Mouse (Mus musculus): ENCODE measurements around the gene Bag5.

Bag5 gene

DNA sequence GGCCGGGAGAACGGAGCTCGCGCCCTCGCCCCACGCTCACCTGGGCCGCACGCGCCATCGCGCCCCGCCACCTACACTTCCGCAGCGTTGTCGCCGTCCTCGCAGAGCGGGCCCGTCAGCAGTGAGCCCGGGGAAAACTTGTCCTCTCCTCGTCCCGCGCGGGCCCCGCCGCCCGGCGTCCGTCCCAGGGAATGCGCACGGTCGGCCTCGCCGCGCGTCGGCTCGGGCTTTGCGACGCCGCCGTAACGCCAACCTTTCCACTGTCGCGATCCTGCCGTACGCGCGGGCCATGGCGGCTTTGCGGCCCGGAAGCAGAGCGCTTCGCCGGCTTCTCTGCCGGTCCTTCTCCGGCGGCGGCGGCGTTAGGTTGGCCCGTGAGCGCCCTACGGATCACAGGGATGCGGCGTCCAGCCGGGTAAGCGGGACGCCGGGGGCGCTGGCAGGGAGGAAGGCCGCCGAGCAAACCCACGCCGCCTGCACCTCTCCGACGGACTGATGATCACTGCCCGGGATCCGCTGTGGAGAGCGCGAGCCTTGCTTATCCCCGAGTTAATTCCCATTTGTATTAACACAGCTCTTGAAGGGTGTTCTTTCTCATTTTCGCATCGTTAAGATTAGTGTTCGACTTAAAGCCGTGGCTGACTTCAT lies at the start of gene Bag5, which contains the start of gene Apopt1:
TSS of gene Bag5 (minus strand) at position 254 of the 648 bp plus-strand sequence.
TSS of gene Apopt1 (plus strand) at position 258 of the 648 bp plus-strand sequence.
- DNase-seq (ENCODE audit: low read depth, low spot score): peak; percentile 72

DNA sequence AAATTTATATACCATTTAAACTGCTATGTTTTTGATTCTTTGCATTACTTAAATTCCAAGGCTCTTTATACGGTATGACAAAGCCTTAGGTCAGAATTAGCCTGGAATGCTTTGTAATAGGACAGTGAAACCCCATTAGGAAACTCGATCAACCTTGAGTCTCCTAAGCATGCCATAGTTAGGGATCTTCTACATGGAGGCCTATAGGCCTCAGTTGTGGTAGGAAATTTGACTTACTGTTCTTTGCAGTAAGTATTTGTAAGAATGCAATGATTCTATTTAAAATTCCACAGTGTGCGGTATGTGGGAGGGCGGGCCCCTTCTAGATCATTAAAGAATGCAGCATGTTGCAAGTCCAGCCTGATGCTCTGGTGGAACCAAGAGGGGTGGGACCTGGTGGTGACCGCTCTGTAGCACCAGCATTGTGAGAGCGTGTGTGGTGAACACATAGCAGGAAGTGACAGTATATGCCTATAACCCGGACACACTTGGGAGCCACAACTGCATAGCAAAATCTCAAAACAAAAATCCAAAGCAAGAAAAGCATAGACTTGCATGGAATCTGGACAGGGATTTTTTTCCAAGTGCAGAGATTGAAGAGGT lies 47.4 kb upstream of the Bag5 start:
- DNase-seq (ENCODE audit: low read depth, low spot score): no peak

DNA sequence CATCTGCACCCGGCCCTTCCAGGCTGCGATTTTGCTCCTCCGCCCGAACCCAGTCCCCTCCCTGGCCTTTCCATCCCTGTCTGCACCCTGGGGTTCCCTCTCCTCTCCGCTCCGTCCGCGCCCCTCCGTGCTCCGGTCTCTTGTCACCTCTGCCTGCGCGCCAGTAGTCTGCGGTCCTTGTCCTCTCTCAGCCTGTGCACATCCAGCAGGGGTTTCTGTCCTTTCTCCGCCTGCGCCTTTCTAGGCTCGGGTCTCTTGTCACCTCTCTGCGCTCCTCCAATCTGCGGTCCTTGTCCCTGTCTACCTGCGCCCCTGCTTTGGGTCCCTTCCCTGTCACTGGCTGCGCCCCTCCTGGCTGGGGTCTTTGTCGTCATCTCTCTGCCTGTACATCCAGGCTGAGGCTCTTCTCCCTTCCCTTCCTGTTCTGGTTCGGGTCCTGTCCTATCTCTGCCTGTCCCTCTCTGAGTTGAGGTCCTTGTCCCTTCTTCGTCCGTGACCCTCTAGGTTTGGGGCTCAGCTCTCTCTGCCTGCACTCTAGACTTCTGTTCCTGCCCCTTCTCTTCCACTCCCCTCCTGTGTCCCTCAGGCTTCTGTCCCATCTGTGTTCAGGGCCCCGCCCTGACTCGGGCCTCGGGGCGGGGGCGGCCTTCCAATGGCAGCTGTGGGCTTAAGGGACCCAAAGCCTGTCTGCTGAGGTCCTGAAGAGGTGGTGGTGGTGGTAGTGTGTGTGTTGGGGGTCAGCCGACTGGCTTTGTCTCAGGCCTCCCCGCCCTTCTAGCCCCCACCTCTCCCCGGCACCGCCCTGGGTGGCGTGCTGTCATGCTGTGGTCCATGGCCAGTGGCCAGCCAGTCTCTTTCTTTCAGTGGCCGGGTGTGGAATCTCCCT lies 46.4 kb upstream of the Bag5 start:
- no peak for DNase-seq (ENCODE audit: low read depth, low spot score)

DNA sequence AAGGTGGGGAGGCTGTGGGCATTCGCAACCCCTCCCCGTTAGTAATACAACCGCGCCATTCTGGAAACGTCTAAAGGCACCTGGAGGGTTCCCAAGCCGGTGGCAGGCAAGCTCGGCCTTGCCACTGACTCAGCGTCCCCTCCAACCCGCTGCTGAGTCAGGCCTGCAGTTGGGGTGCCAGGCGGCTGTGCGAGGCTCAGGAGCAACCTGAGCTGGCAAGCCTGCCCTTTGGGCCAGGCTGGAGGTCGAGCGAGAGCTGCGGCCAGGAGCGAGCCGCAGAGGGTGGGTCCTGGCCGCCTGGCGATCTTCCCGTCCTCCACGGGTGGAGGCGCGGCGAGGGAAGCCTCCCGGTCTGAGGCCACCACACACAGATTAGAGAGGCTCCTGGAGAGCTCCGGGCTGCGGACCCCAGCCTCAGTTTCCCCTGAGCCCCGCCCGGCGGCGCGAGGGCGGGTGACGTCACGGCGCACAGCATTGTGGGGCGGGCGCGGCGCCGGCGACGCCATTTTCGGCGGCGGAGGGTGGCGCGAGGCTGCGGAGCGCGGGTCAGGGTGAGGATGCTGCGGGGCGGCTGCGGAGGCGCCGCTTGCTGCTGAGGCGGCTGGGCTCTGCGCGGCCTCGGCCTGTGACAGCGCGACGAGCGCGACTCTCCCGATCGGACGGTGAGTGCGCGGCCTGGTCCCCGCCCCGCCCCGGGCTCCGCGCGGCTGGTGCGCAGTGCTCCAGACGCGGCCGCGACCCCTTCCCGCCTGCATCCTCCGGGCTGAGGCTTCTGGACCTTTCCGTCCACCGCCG lies 45.5 kb upstream of the Bag5 start, which contains the start of gene Klc1:
TSS of gene Klc1 (plus strand) at position 469 of the 795 bp plus-strand sequence.
- DNase-seq (ENCODE audit: low read depth, low spot score): no peak

DNA sequence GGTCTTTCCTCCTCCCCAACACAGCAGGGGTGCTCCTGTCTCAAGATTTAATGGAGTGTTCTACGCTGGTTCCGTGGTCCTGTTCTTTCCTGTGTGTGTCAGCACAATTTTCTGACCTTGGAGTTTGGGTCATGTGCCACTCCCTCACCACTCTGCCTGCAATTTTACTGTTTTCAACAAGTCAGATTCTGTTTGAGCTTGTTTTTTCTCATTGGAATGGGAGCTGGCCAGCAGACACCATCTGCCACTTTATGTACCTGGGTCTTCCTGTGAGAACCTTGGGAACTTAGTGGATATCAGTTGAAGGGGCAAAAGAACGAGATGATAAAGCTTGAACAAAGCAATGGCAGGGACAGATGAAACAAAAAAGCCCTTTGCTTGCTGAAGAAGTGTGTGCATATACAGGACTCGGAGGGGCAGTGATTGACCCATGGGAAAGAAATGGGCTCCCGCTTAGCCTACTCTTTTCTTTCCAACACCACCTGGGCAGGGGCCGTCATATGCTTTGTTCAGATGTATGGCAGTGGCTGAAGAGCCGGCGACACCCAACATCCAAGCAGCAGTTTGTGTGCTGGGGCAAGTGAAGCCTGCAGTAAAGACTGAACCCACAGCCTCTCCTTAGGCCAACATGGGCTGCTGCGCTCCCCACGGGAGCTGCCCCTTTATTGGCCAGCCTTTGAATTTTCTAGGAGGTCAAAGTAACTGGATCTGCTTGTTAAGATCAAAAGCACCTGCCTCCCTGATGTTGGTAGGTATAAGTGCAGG lies 44.7 kb upstream of the Bag5 start:
- DNase-seq (ENCODE audit: low read depth, low spot score): no peak

- DNase-seq (ENCODE audit: low read depth, low spot score): no peak
Observed at GRCm38 (mm10) chr12:111756698-111757082, 43.6 kb upstream of the Bag5 start.

DNA sequence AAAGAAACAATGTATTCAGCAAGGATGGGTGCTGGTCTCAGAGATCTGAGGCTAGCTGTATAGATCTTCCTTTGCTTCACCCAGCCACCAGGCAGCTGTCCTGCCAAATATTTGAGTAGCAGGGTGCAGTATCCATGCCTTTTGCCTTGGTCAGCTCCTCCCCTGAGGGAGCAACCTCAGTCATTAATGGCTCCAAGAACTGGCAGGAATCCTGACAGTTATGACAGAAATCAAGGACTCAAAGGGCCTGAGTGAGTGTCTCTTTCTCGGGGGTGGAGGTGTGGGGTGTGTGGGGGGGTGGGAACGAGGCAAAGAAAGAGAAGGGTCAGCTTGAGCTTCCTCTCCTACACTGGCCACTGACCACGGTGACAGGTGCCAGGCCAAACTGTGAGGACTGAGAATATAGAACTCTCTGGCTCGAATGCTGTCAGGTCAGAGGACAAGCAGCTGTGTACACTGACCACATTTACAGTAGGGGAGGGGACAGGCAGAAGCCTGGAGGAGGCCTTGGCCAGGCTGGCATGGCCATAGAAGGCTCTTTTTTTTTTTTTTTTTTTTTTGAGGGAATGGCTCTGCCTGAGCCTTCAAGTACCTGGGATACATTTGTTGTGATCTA lies 43.1 kb upstream of the Bag5 start:
- DNase-seq (ENCODE audit: low read depth, low spot score): no peak

GRCm38 (mm10) chr12:111755231-111755630 lies 42.2 kb upstream of the Bag5 start:
- DNase-seq (ENCODE audit: low read depth, low spot score): no peak

- DNase-seq (ENCODE audit: low read depth, low spot score): no peak
Observed at GRCm38 (mm10) chr12:111754710-111755109, 41.7 kb upstream of the Bag5 start.

GRCm38 (mm10) chr12:111753347-111753746 lies 40.3 kb upstream of the Bag5 start:
- DNase-seq (ENCODE audit: low read depth, low spot score): no peak

GRCm38 (mm10) chr12:111752491-111752890 lies 39.4 kb upstream of the Bag5 start:
- DNase-seq (ENCODE audit: low read depth, low spot score): no peak

DNA sequence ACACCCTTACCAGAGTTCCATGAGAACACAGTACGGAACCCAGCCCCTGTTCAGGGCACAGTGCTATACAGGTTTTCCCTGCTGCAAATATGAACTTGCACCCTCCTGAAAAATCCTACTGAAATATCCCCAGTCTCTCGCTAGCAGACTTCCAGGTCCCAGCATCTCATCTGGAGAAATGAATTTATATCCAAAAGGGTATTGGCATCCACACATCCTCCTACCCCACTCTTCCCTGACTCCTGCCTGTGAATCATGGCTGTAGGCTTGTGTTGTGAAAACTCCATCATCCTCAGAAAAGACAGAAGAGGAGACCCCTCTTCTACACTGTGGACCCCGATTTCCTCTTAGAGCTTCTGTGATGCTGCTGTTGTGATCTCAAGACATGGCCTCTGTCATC lies 37.7 kb upstream of the Bag5 start:
- DNase-seq (ENCODE audit: low read depth, low spot score): no peak

DNA sequence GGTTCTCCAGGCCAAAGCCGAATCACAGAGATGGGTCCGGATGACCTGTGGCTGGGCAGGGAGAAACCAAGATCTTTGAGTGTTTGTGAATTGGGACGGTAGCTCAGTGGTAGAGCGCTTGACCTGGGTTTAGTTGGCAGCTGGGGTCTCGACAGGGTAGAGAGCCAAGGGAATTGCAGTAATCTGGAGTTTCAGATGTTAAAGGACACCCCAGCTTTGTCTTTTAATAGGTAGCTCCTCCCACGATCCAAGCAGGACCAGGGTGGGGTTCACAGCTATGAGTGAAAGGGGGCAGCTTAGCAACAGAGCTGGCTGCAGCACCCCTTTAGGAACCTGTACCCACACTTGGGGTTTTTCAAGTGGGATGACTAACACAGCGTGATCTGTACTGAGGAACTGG lies 34.4 kb upstream of the Bag5 start:
- DNase-seq (ENCODE audit: low read depth, low spot score): no peak

- no peak for DNase-seq (ENCODE audit: low read depth, low spot score)
Observed at GRCm38 (mm10) chr12:111746091-111746490, 33.0 kb upstream of the Bag5 start.

DNA sequence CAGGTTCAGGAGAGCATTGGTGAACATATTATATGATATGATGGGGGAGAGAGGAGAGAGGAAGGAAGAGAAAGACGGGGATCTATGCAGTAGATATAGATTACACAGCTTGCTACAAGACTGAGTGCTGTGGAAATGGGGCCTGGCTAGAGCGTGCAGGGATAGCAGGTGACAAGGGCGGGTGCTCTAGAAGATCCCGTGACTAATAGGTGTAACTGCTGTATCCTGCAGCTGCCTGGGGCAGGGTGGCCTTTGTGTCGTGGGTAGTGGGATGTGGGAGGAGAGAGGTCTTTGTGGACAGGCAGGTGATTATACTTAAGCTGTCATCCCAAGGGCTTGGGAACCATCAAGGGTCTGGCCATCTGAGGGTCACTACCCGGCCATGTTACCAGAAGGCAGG lies 32.2 kb upstream of the Bag5 start:
- DNase-seq (ENCODE audit: low read depth, low spot score): no peak

- DNase-seq (ENCODE audit: low read depth, low spot score): no peak
Observed at GRCm38 (mm10) chr12:111743981-111744423, 30.9 kb upstream of the Bag5 start.

DNA sequence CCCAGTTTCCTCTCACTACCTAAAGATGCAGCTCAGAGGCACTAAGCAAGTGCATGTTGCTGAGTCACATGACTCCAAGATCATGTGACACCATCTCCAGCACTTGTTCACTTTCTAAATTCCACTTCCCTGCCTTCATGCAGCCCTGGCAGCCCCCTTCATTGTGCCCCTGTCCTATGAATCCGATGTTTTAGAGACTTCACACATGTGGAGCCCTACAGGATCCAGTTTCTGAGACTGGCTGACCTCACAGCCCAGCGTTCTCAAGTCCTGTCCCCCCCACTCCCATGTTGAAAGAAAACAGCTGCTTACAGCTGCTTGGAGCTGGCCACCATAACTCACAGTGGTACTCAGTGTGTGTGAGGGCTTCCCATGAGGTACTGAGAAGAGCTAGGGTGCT lies 30.4 kb upstream of the Bag5 start:
- DNase-seq (ENCODE audit: low read depth, low spot score): no peak

DNA sequence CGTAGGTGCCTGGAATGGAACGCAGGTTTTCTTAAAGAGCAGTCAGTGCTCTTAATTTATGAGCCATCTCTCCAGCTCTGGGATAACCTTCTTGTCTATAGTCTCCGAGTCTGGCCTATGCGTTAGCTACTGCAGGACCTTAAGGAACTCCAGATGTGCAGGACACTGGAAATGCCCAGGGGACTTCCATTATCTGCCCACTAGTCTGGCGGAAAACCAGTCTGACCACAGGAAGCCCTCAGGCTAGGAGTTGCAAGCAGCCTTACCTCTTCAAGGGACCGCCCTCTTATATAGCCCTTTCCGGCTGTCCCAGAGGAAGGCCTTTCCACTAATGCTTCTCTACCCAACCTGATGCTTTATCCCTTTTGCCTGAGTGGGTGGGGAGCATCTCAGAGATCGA lies 28.3 kb upstream of the Bag5 start:
- no peak for DNase-seq (ENCODE audit: low read depth, low spot score)

DNA sequence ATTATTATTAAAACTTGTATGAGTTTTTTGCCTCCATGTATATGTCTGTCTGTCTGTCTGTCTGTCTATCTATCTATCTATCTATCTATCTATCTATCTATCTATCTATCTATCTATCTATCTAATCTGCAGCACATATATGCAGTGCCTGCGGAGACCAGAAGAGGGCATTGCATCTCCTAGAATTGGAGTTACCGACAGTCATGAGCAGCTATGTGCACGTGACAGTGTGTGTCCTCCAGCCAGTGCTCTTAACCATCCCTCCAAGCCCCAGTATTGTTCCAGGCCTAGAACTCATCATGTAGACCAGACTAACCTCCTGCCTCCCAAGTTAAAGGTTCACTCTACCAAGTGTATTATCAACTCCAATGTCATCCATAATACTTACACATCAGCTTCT lies 25.7 kb upstream of the Bag5 start:
- DNase-seq (ENCODE audit: low read depth, low spot score): peak; percentile 54

- DNase-seq (ENCODE audit: low read depth, low spot score): no peak
Observed at GRCm38 (mm10) chr12:111737370-111737769, 24.3 kb upstream of the Bag5 start.

All from WW6 (cell line).